Mouse (Mus musculus) brain, embryonic 14.5 days (tissue): ENCODE results near the gene Wipf1.

Experiments
- CTCF ChIP-seq: fragments of 200-500 bp; IDR thresholded peaks from 2 replicates; pipeline ENCODE4 v1.5.1; 2012; ENCODE audit warnings: inconsistent platforms, mild to moderate bottlenecking, moderate library complexity, borderline replicate concordance; ENCODE audit not compliant: insufficient read depth, insufficient read length; ENCODE audit errors: extremely low read depth
- POLR2A ChIP-seq: fragments of 200-500 bp; IDR thresholded peaks from 2 replicates; pipeline ENCODE4 v1.6.1; 2012; ENCODE audit warnings: mild to moderate bottlenecking, inconsistent platforms, borderline replicate concordance; ENCODE audit not compliant: poor library complexity, insufficient read depth, insufficient read length, severe bottlenecking; ENCODE audit errors: extremely low read depth

GRCm38 (mm10) chr2:73443985-73444384, 85.5 kb downstream of the Wipf1 start:
- no peak for TF ChIP-seq POLR2A
- TF ChIP-seq CTCF, result no peak
